Mouse (Mus musculus) MEL (cell line): ENCODE measurements at regions not wholly inside any gene's neighbourhood (a gene's known extent, or its start where the extent isn't known, plus 50 kb on each side); places are given as distances from the start of the nearest gene placed in this dataset.

ENCODE experiments used
- DNase-seq: peaks from one replicate; pipeline ENCODE4 v3.0.0; 2011; ENCODE audit warnings: low read depth, low spot score
- H3K27ac ChIP-seq: 2 replicates; pipeline ENCODE4 v1.5.1; 2012; ENCODE audit warnings: low read depth, mild to moderate bottlenecking, control low read depth, low read length, moderate library complexity; ENCODE audit not compliant: control insufficient read depth
- H3K27me3 ChIP-seq, 2 experiments: fragments of 150-350 bp in 1 of 2; sonication (generic) in 1 of 2; 2 replicates each; pipeline ENCODE4 v1.6.1; 2012; ENCODE audit warnings: low read length in 2 of 2, mild to moderate bottlenecking in 2 of 2, improper control_type of control experiment in 1 of 2, moderate library complexity in 1 of 2; ENCODE audit not compliant: insufficient read depth in 2 of 2, control insufficient read depth in 1 of 2
- H3K36me3 ChIP-seq, 2 experiments: 2 replicates each; pipeline ENCODE4 v1.6.1; 2012 to 2014; ENCODE audit warnings: low read length in 2 of 2, improper control_type of control experiment in 1 of 2, inconsistent platforms in 1 of 2, mild to moderate bottlenecking in 1 of 2; ENCODE audit not compliant: insufficient read depth in 2 of 2, control insufficient read depth in 1 of 2
- H3K4me1 ChIP-seq, 2 experiments: fragments of 150-350 bp in 1 of 2; sonication (generic) in 1 of 2; 2 replicates each; pipeline ENCODE4 v1.6.1; 2012; ENCODE audit warnings: low read length in 2 of 2, improper control_type of control experiment in 1 of 2, mild to moderate bottlenecking in 1 of 2; ENCODE audit not compliant: insufficient read depth in 2 of 2, control insufficient read depth in 1 of 2
- H3K4me3 ChIP-seq, 2 experiments: fragments of 150-350 bp in 1 of 2; sonication (generic) in 1 of 2; 2 replicates each; pipeline ENCODE4 v1.5.1; 2012; ENCODE audit warnings: low read depth in 2 of 2, low read length in 2 of 2, mild to moderate bottlenecking in 2 of 2, moderate library complexity in 2 of 2, control low read depth in 1 of 2, improper control_type of control experiment in 1 of 2; ENCODE audit not compliant: control insufficient read depth in 1 of 2, insufficient read depth in 1 of 2
- H3K79me2 ChIP-seq: 2 replicates; pipeline ENCODE4 v1.6.1; 2012; ENCODE audit warnings: mild to moderate bottlenecking, low read length, moderate library complexity; ENCODE audit not compliant: control insufficient read depth, poor library complexity, insufficient read depth
- H3K9ac ChIP-seq: 2 replicates; pipeline ENCODE4 v1.6.1; 2012; ENCODE audit warnings: low read depth, mild to moderate bottlenecking, control low read depth, low read length, moderate library complexity; ENCODE audit not compliant: control insufficient read depth, poor library complexity, severe bottlenecking
- H3K9me3 ChIP-seq: fragments of 150-350 bp; sonication (generic); replicated peaks from 2 replicates; pipeline ENCODE4 v1.6.1; 2012; ENCODE audit warnings: mild to moderate bottlenecking, low read length, improper control_type of control experiment, moderate library complexity; ENCODE audit not compliant: insufficient read depth
- CHD1 ChIP-seq: IDR thresholded peaks from 2 replicates; pipeline ENCODE4 v1.6.1; 2012; ENCODE audit warnings: low read depth, mild to moderate bottlenecking, inconsistent platforms, low read length, improper control_type of control experiment
- CHD2 ChIP-seq: IDR thresholded peaks from 2 replicates; pipeline ENCODE4 v1.6.1; 2011; ENCODE audit warnings: low read length, improper control_type of control experiment
- CTCF ChIP-seq, 3 experiments: IDR thresholded peaks in 2 of 3; conservative IDR thresholded peaks in 1 of 3; 2 replicates each; pipeline ENCODE4 v1.5.1; 2011 to 2012; ENCODE audit warnings: low read length in 3 of 3, low read depth in 2 of 3, mild to moderate bottlenecking in 2 of 3, improper control_type of control experiment in 1 of 3, inconsistent platforms in 1 of 3, mixed read lengths in 1 of 3, moderate library complexity in 1 of 3; ENCODE audit not compliant: control insufficient read depth in 1 of 3, insufficient read depth in 1 of 3, poor library complexity in 1 of 3, severe bottlenecking in 1 of 3
- E2F4 ChIP-seq: IDR thresholded peaks from 2 replicates; pipeline ENCODE4 v1.6.1; 2011; ENCODE audit warnings: low read depth, low read length, improper control_type of control experiment, borderline replicate concordance
- ELF1 ChIP-seq: IDR thresholded peaks from 2 replicates; pipeline ENCODE4 v1.6.1; 2014; ENCODE audit warnings: low read depth, mild to moderate bottlenecking, inconsistent platforms, low read length, improper control_type of control experiment, moderate library complexity
- GABPA ChIP-seq: IDR thresholded peaks from 2 replicates; pipeline ENCODE4 v1.6.1; 2012; ENCODE audit warnings: low read depth, mild to moderate bottlenecking, inconsistent platforms, low read length, improper control_type of control experiment, moderate library complexity
- JUND ChIP-seq: IDR thresholded peaks from 2 replicates; pipeline ENCODE4 v1.6.1; 2011; ENCODE audit warnings: low read depth, mild to moderate bottlenecking, improper control_type of control experiment, low read length
- MXI1 ChIP-seq: IDR thresholded peaks from 2 replicates; pipeline ENCODE4 v1.6.1; 2011; ENCODE audit warnings: mild to moderate bottlenecking, low read depth, low read length, improper control_type of control experiment
- NELFE ChIP-seq: IDR thresholded peaks from 2 replicates; pipeline ENCODE4 v1.6.1; 2011; ENCODE audit warnings: low read depth, low read length, improper control_type of control experiment
- NRF1 ChIP-seq: IDR thresholded peaks from 2 replicates; pipeline ENCODE4 v1.6.1; 2014; ENCODE audit warnings: low read depth, mild to moderate bottlenecking, inconsistent platforms, low read length, improper control_type of control experiment, moderate library complexity; ENCODE audit not compliant: poor library complexity, insufficient read depth, severe bottlenecking
- POLR2A ChIP-seq, 2 experiments: IDR thresholded peaks; 2 replicates each; pipeline ENCODE4 v1.6.1; 2011 to 2012; ENCODE audit warnings: low read length in 2 of 2, mild to moderate bottlenecking in 2 of 2, control low read depth in 1 of 2, improper control_type of control experiment in 1 of 2, low read depth in 1 of 2, moderate library complexity in 1 of 2; ENCODE audit not compliant: control insufficient read depth in 1 of 2, insufficient read depth in 1 of 2, poor library complexity in 1 of 2
- POLR2AphosphoS2 ChIP-seq: IDR thresholded peaks from 2 replicates; pipeline ENCODE4 v1.6.1; 2011; ENCODE audit warnings: low read length, improper control_type of control experiment
- POLR2AphosphoS5 ChIP-seq: IDR thresholded peaks from 2 replicates; pipeline ENCODE4 v1.6.1; 2012; ENCODE audit warnings: low read depth, borderline replicate concordance, mild to moderate bottlenecking, inconsistent platforms, low read length, moderate library complexity, mixed read lengths
- RAD21 ChIP-seq: IDR thresholded peaks from 2 replicates; pipeline ENCODE4 v1.6.1; 2011; ENCODE audit warnings: mild to moderate bottlenecking, low read depth, low read length, improper control_type of control experiment
- RCOR1 ChIP-seq: IDR thresholded peaks from 2 replicates; pipeline ENCODE4 v1.6.1; 2012; ENCODE audit warnings: low read depth, mild to moderate bottlenecking, inconsistent platforms, low read length, improper control_type of control experiment
- SIN3A ChIP-seq: IDR thresholded peaks from 2 replicates; pipeline ENCODE4 v1.6.1; 2012; ENCODE audit warnings: low read length, improper control_type of control experiment, inconsistent platforms
- SMC3 ChIP-seq: IDR thresholded peaks from 2 replicates; pipeline ENCODE4 v1.6.1; 2011; ENCODE audit warnings: low read depth, low read length, improper control_type of control experiment
- TBP ChIP-seq: IDR thresholded peaks from 2 replicates; pipeline ENCODE4 v1.8.0; 2011; ENCODE audit warnings: low read depth, low read length, improper control_type of control experiment
- ZMIZ1 ChIP-seq: IDR thresholded peaks from 2 replicates; pipeline ENCODE4 v1.6.1; 2012; ENCODE audit warnings: low read depth, mild to moderate bottlenecking, inconsistent platforms, low read length, improper control_type of control experiment, moderate library complexity

GRCm38 (mm10) chr12:7382455-7382854 lies 595.0 kb upstream of the Apob start:
- H3K4me1 ChIP-seq = no peaks in the 10 kb centered on the region
- H3K9me3 ChIP-seq = no peaks in the 10 kb centered on the region
- no peak overlapping the region for H3K27ac ChIP-seq

GRCm38 (mm10) chr12:7403800-7404199 lies 573.6 kb upstream of the Apob start:
- H3K4me1 ChIP-seq = no peaks in the 10 kb centered on the region
- H3K36me3 ChIP-seq = no peaks in the 10 kb centered on the region
- H3K79me2 ChIP-seq = no peaks in the 10 kb centered on the region
- no peak for DNase-seq
- no peak overlapping the region for H3K9ac ChIP-seq
- H3K4me3 ChIP-seq = no peak overlapping the region
- no peak for TF ChIP-seq CHD1
- TF ChIP-seq RAD21 = no peak
- TF ChIP-seq POLR2AphosphoS5 = no peak
- H3K9me3 ChIP-seq = no peaks in the 10 kb centered on the region
- H3K27ac ChIP-seq = no peak overlapping the region
- no peaks in the 10 kb centered on the region for H3K27me3 ChIP-seq

More at GRCm38 (mm10) chr12:7382455-7382854, 595.0 kb upstream of the Apob start:
- no peak overlapping the region for H3K4me3 ChIP-seq
- H3K27me3 ChIP-seq = no peaks in the 10 kb centered on the region
- TF ChIP-seq RAD21 (no peak), NELFE (no peak), POLR2AphosphoS2 (no peak), CTCF (IDR thresholded peaks at IDR 0.05 in 2 of 3, conservative IDR thresholded peaks at IDR 0.05 in 1 of 3; ENCODE audit: control insufficient read depth in 1 of 3, insufficient read depth in 1 of 3, low read depth in 2 of 3, low read length in 3 of 3, poor library complexity in 1 of 3, severe bottlenecking in 1 of 3) (no peak), TBP (no peak), SMC3 (no peak), ELF1 (no peak), NRF1 (no peak), MXI1 (no peak)
- H3K36me3 ChIP-seq = no peaks in the 10 kb centered on the region
- DNase-seq = no peak
- H3K79me2 ChIP-seq = no peaks in the 10 kb centered on the region
- no peak overlapping the region for H3K9ac ChIP-seq

- Histone ChIP-seq H3K27ac (no peak overlapping the region), H3K36me3 (no peaks in the 10 kb centered on the region), H3K9ac (no peak overlapping the region), H3K4me3 (no peak overlapping the region), H3K9me3 (no peaks in the 10 kb centered on the region), H3K4me1 (no peaks in the 10 kb centered on the region), H3K27me3 (no peaks in the 10 kb centered on the region), H3K79me2 (no peaks in the 10 kb centered on the region)
- no peak for TF ChIP-seq SIN3A
- TF ChIP-seq CHD2 = no peak
- TF ChIP-seq RAD21 = no peak
- no peak for TF ChIP-seq POLR2A (IDR thresholded peaks at IDR 0.05; ENCODE audit: control insufficient read depth in 1 of 2, insufficient read depth in 1 of 2, low read depth in 1 of 2, low read length in 2 of 2, poor library complexity in 1 of 2)
- no peak for TF ChIP-seq SMC3
- TF ChIP-seq GABPA = no peak
- no peak for TF ChIP-seq NELFE
- TF ChIP-seq MXI1 = no peak
- TF ChIP-seq JUND = no peak
- no peak for TF ChIP-seq RCOR1
- no peak for TF ChIP-seq E2F4
- no peak for TF ChIP-seq ZMIZ1
- DNase-seq = no peak
These were observed 565.6 kb upstream of the Apob start for GRCm38 (mm10) chr12:7411810-7412209.
